Mouse (Mus musculus) right cerebral cortex, postnatal 10 days (tissue): ENCODE results near the gene Tusc2.

ENCODE experiments used
- DNase-seq, 2 experiments: peaks; one replicate each; pipeline ENCODE4 v3.0.0; 2021; ENCODE audit warnings: low spot score in 2 of 2

The Tusc2 gene

GRCm38 (mm10) chr9:107563029-107563581, at the start of gene Tusc2:
Gene Tusc2, plus strand, starts transcription at chr9:107563255.
- DNase-seq: peak; percentile 97 to 99

GRCm38 (mm10) chr9:107514303-107514955, 48.6 kb upstream of the Tusc2 start:
- DNase-seq: peak; percentile 89 to 93

- DNase-seq: no peak
These were observed 42.7 kb upstream of the Tusc2 start for GRCm38 (mm10) chr9:107520331-107520730.

GRCm38 (mm10) chr9:107521190-107521589, 41.9 kb upstream of the Tusc2 start:
- no peak for DNase-seq

- DNase-seq: no peak
These were observed 41.2 kb upstream of the Tusc2 start for GRCm38 (mm10) chr9:107521711-107522399.

- no peak for DNase-seq
These were observed 40.7 kb upstream of the Tusc2 start for GRCm38 (mm10) chr9:107522400-107522711.

- DNase-seq: peak; percentile 87 to 88
These were observed 36.6 kb upstream of the Tusc2 start for GRCm38 (mm10) chr9:107526198-107527026.

- DNase-seq: peak; percentile 96 to 98
These were observed 29.2 kb upstream of the Tusc2 start, which contains the start of gene Tmem115 for GRCm38 (mm10) chr9:107533791-107534407. Gene Tmem115, plus strand, starts transcription at chr9:107533945.

GRCm38 (mm10) chr9:107534408-107535202, 28.4 kb upstream of the Tusc2 start:
- no peak for DNase-seq

- peak; percentile 73 to 76 for DNase-seq
These were observed 24.8 kb upstream of the Tusc2 start for GRCm38 (mm10) chr9:107538231-107538630.

GRCm38 (mm10) chr9:107538711-107539110, 24.3 kb upstream of the Tusc2 start:
- no peak for DNase-seq

- DNase-seq: no peak
These were observed 23.1 kb upstream of the Tusc2 start for GRCm38 (mm10) chr9:107539940-107540339.

GRCm38 (mm10) chr9:107540420-107540819, 22.6 kb upstream of the Tusc2 start:
- no peak for DNase-seq

GRCm38 (mm10) chr9:107541005-107541404, 22.1 kb upstream of the Tusc2 start:
- DNase-seq: no peak

- DNase-seq: peak; percentile 96
These were observed 21.3 kb upstream of the Tusc2 start, which contains the start of the genes Cyb561d2 and Nprl2 for GRCm38 (mm10) chr9:107541474-107542351. Gene Cyb561d2, minus strand, starts transcription at chr9:107542193. Gene Nprl2, plus strand, starts transcription at chr9:107542226.

GRCm38 (mm10) chr9:107542352-107542686, 20.7 kb upstream of the Tusc2 start:
- DNase-seq: no peak

GRCm38 (mm10) chr9:107542721-107543120, 20.3 kb upstream of the Tusc2 start:
- no peak for DNase-seq

- DNase-seq: no peak
These were observed 19.8 kb upstream of the Tusc2 start for GRCm38 (mm10) chr9:107543299-107543698.

GRCm38 (mm10) chr9:107544196-107544700, 18.8 kb upstream of the Tusc2 start:
- no peak for DNase-seq

- no peak for DNase-seq
These were observed 18.3 kb upstream of the Tusc2 start for GRCm38 (mm10) chr9:107544729-107545128.
